Mouse (Mus musculus): ENCODE measurements at regions not wholly inside any gene's neighbourhood (a gene's known extent, or its start where the extent isn't known, plus 50 kb on each side); places are given as distances from the start of the nearest gene placed in this dataset.

- Histone ChIP-seq H3K27ac (no peak overlapping the region), H3K4me3 (no peak overlapping the region)
- no peak for TF ChIP-seq CTCF (conservative IDR thresholded peaks at IDR 0.05)
- peak; percentile 30 to 56 for DNase-seq (ENCODE audit: low spot score in 2 of 2)
Observed at GRCm38 (mm10) chr5:85285856-85286255, 779.5 kb downstream of the Cenpc1 start.

- no peak overlapping the region for H3K27ac ChIP-seq
- no peak for DNase-seq (ENCODE audit: low spot score in 2 of 2)
- no peak for TF ChIP-seq CTCF (conservative IDR thresholded peaks at IDR 0.05)
- H3K4me3 ChIP-seq: no peak overlapping the region
Observed at GRCm38 (mm10) chr5:85248453-85248852, 816.9 kb downstream of the Cenpc1 start.

- Histone ChIP-seq H3K27ac (no peak overlapping the region), H3K4me3 (no peak overlapping the region)
- TF ChIP-seq CTCF (conservative IDR thresholded peaks at IDR 0.05): no peak
- DNase-seq (ENCODE audit: low spot score in 2 of 2): no peak
Observed at GRCm38 (mm10) chr5:85240380-85240779, 823.2 kb upstream of the Epha5 start.

GRCm38 (mm10) chr5:85239509-85240031, 822.4 kb upstream of the Epha5 start:
- peak; percentile 10 to 15 for DNase-seq (ENCODE audit: low spot score in 2 of 2)
- TF ChIP-seq CTCF (conservative IDR thresholded peaks at IDR 0.05): no peak
- H3K4me3 ChIP-seq: no peak overlapping the region
- H3K27ac ChIP-seq: no peak overlapping the region

Measured in layer of hippocampus, adult 2 months (tissue).